23 mouse cellular contexts compared by ENCODE assay signal in the genomic region with DNA sequence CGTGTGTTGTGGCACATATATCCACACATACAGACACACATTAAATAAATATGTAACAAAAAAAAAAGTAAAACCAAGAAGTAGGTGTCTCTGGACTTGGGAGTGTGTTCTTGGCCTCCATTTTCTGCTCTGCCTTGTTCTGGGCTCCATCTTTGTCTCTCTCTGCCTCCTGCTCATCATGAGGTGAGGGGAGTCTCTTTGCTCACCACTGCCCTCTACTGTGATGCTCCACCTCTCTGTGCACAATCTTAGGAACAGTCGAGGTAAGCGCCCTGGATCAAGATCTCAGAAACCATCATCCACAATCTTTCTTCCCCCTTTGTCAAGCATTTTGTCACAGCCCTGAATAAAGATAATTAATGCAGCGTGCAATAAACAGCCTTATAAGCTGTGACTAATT.
DNase-seq lines count a peak whose midpoint lies in the region; ATAC-seq and TF ChIP-seq lines count a peak whose summit lies in the region.
"Had no signal": no experiment of that assay in that cellular context is flagged by ENCODE, and none has a peak within 500 bp of the region (broad histone marks: within the 10 kb centered on the region; RNA-seq: fewer than 3 reads in every experiment).

No protein-coding gene starts in this region.

- H3K36me3 ChIP-seq in kidney, postnatal 0 days (ENCODE audit: insufficient read depth, low read length) = no peaks in the 10 kb centered on the region
- H3K36me3 ChIP-seq in CH12.LX (replicated peaks in 1 of 2; ENCODE audit: control insufficient read depth in 1 of 2, insufficient read depth in 1 of 2, low read length in 1 of 2) = no peaks in the 10 kb centered on the region
- no peaks in the 10 kb centered on the region for H3K36me3 ChIP-seq in stomach, postnatal 0 days (ENCODE audit: control insufficient read depth, insufficient read depth, low read length)
- H3K36me3 ChIP-seq: embryonic facial prominence, embryonic 15.5 days; forebrain, embryonic 10.5 days; forebrain, embryonic 15.5 days; heart, embryonic 13.5 days; hindbrain, embryonic 13.5 days; intestine, embryonic 15.5 days had no signal

- TF ChIP-seq CTCF in kidney, postnatal 0 days (IDR thresholded peaks at IDR 0.05; ENCODE audit: low read depth) = peak; percentile 21; the same call in 1 of the 2 replicates
- peak in 1 of 2 experiments; percentile 61; a peak in 2 of 4 replicates for TF ChIP-seq CTCF in CH12.LX (conservative IDR thresholded peaks at IDR 0.05 in 1 of 2, IDR thresholded peaks at IDR 0.05 in 1 of 2; ENCODE audit: low read depth in 2 of 2, low read length in 2 of 2)
- no peak for TF ChIP-seq CTCF in stomach, postnatal 0 days (IDR thresholded peaks at IDR 0.05; ENCODE audit: low read depth)

- dilution Hi-C loops in CH12.LX (cut with MboI; ENCODE audit: extremely low pct_ligation_motif_present, extremely low pct_unique_long_range_greater_than_20kb, low sequenced_read_pairs) = no loop called here

- H3K4me1 ChIP-seq in kidney, postnatal 0 days (replicated peaks; ENCODE audit: insufficient read depth, low read length) = no peaks in the 10 kb centered on the region
- peaks cover 7 to 19% of the 10 kb centered on the region in 2 experiments for H3K4me1 ChIP-seq in CH12.LX (ENCODE audit: control insufficient read depth in 1 of 2, insufficient read depth in 2 of 2)
- no peaks in the 10 kb centered on the region for H3K4me1 ChIP-seq in stomach, postnatal 0 days (replicated peaks; ENCODE audit: control insufficient read depth, insufficient read depth)
- H3K4me1 ChIP-seq: embryonic facial prominence, embryonic 15.5 days; forebrain, embryonic 10.5 days; forebrain, embryonic 15.5 days; heart, embryonic 13.5 days; hindbrain, embryonic 13.5 days; intestine, embryonic 15.5 days had no signal

- no peak for DNase-seq in kidney, postnatal 0 days (ENCODE audit: low spot score)
- no peak for DNase-seq in kidney, postnatal 25 days
- DNase-seq in CH12.LX (ENCODE audit: extremely low read depth) (peak; percentile 35), ES-CJ7 (ENCODE audit: low read depth, low spot score) (peak; percentile 92), WW6 (ENCODE audit: low read depth, low spot score) (peak; percentile 52)
- DNase-seq in stomach, postnatal 0 days (ENCODE audit: low spot score) = no peak
- DNase-seq: adrenal gland, postnatal 10 days; cerebellum, adult 11 months; cerebellum, adult 8-10 months; cerebellum, postnatal 14 days; embryo, embryonic 11 days; gastrocnemius, postnatal 36 days; heart, adult 11 months; heart, postnatal 4 days had no signal

- TF ChIP-seq POLR2A in CH12.LX (IDR thresholded peaks at IDR 0.05; ENCODE audit: low read depth, low read length) = no peak

- no peak overlapping the region for H3K4me3 ChIP-seq in kidney, postnatal 0 days (replicated peaks; ENCODE audit: low read depth, low read length)
- no peak overlapping the region for H3K4me3 ChIP-seq in CH12.LX (replicated peaks in 1 of 3; ENCODE audit: low read depth in 2 of 3, low read length in 2 of 3, poor library complexity in 1 of 3)
- H3K4me3 ChIP-seq in stomach, postnatal 0 days (ENCODE audit: low read depth, low read length) = no peak overlapping the region
- H3K4me3 ChIP-seq: embryonic facial prominence, embryonic 15.5 days; erythroblast, embryonic 14.5 days; forebrain, embryonic 10.5 days; forebrain, embryonic 15.5 days; heart, embryonic 13.5 days; hindbrain, embryonic 13.5 days; intestine, embryonic 15.5 days had no signal

- TF ChIP-seq EP300 in CH12.LX (IDR thresholded peaks at IDR 0.05; ENCODE audit: low read length) = no peak
- no peak for TF ChIP-seq EP300 in stomach, postnatal 0 days (optimal IDR thresholded peaks at IDR 0.05)

- 85% methylated on average over 4 of the region's 4 CpGs for WGBS in kidney, postnatal 0 days
- WGBS in stomach, postnatal 0 days = 76% methylated on average over 4 of the region's 4 CpGs

- TF ChIP-seq RAD21 in CH12.LX (IDR thresholded peaks at IDR 0.05; ENCODE audit: low read depth, low read length) = peak; percentile 41

- no peak for ATAC-seq in kidney, postnatal 0 days (replicated peaks; ENCODE audit: low FRiP score, low read depth)
- ATAC-seq in megakaryocyte progenitor cell, adult 5-6 weeks (replicated peaks; ENCODE audit: poor library complexity) = no peak
- ATAC-seq in stomach, postnatal 0 days (ENCODE audit: low FRiP score, low TSS enrichment) = no peak
- ATAC-seq: CD4-positive, CD25-positive, alpha-beta regulatory T cell, adult 4 months; forebrain, embryonic 15.5 days; intestine, embryonic 15.5 days had no signal

- no peak overlapping the region for H3K4me2 ChIP-seq in kidney, postnatal 0 days (ENCODE audit: low read length)
- no peak overlapping the region for H3K4me2 ChIP-seq in CH12.LX (ENCODE audit: insufficient read depth, low read depth, poor library complexity, severe bottlenecking)
- no peak overlapping the region for H3K4me2 ChIP-seq in stomach, postnatal 0 days (replicated peaks; ENCODE audit: low read depth)
- H3K4me2 ChIP-seq: embryonic facial prominence, embryonic 15.5 days; forebrain, embryonic 15.5 days; heart, embryonic 13.5 days; hindbrain, embryonic 13.5 days; intestine, embryonic 15.5 days had no signal

- no peak overlapping the region for H3K9ac ChIP-seq in kidney, postnatal 0 days (ENCODE audit: low read depth, low read length)
- H3K9ac ChIP-seq in CH12.LX (ENCODE audit: insufficient read depth, low read depth) = no peak overlapping the region
- no peak overlapping the region for H3K9ac ChIP-seq in stomach, postnatal 0 days (ENCODE audit: low read length)
- H3K9ac ChIP-seq: embryonic facial prominence, embryonic 15.5 days; forebrain, embryonic 15.5 days; heart, embryonic 13.5 days; hindbrain, embryonic 13.5 days; intestine, embryonic 15.5 days had no signal

- no peaks in the 10 kb centered on the region for H3K9me3 ChIP-seq in kidney, postnatal 0 days (replicated peaks; ENCODE audit: low read length)
- H3K9me3 ChIP-seq in CH12.LX (replicated peaks; ENCODE audit: low read length) = no peaks in the 10 kb centered on the region
- no peaks in the 10 kb centered on the region for H3K9me3 ChIP-seq in stomach, postnatal 0 days (ENCODE audit: control insufficient read depth, low read length)
- H3K9me3 ChIP-seq: embryonic facial prominence, embryonic 15.5 days; forebrain, embryonic 10.5 days; forebrain, embryonic 15.5 days; heart, embryonic 13.5 days; hindbrain, embryonic 13.5 days; intestine, embryonic 15.5 days had no signal

- no peaks in the 10 kb centered on the region for H3K79me2 ChIP-seq in CH12.LX (replicated peaks; ENCODE audit: control insufficient read depth, extremely low read depth, insufficient read depth, poor library complexity, severe bottlenecking)

- no peak overlapping the region for H3K27ac ChIP-seq in kidney, postnatal 0 days
- no peak overlapping the region for H3K27ac ChIP-seq in CH12.LX (ENCODE audit: insufficient read depth, low read depth)
- no peak overlapping the region for H3K27ac ChIP-seq in stomach, postnatal 0 days (replicated peaks)
- H3K27ac ChIP-seq: embryonic facial prominence, embryonic 15.5 days; forebrain, embryonic 10.5 days; forebrain, embryonic 15.5 days; heart, embryonic 13.5 days; hindbrain, embryonic 13.5 days; intestine, embryonic 15.5 days had no signal

- in situ Hi-C loops in CH12.LX (cut with MboI; ENCODE audit: low pct_ligation_motif_present, low pct_unique_long_range_greater_than_20kb, low sequenced_read_pairs) = no loop called here

- no peaks in the 10 kb centered on the region for H3K27me3 ChIP-seq in kidney, postnatal 0 days (ENCODE audit: insufficient read depth, low read length)
- H3K27me3 ChIP-seq in CH12.LX (replicated peaks) = no peaks in the 10 kb centered on the region
- H3K27me3 ChIP-seq in stomach, postnatal 0 days (ENCODE audit: control insufficient read depth, insufficient read depth, low read length) = no peaks in the 10 kb centered on the region
- H3K27me3 ChIP-seq: embryonic facial prominence, embryonic 15.5 days; forebrain, embryonic 15.5 days; heart, embryonic 13.5 days; hindbrain, embryonic 13.5 days; intestine, embryonic 15.5 days had no signal

TF ChIP-seq in CH12.LX, 34 proteins besides CTCF, POLR2A, EP300 and RAD21:
- peak; percentile 59 for TF ChIP-seq SMC3 (IDR thresholded peaks at IDR 0.05; ENCODE audit: low read depth, low read length)
- no peak for TF ChIP-seq USF2 (conservative IDR thresholded peaks at IDR 0.05; ENCODE audit: low read depth, low read length)

Comparison
In these comparisons a context has a peak if more than half of its experiments do, and no peak if none do; other contexts are left out.
1. DNase-seq: peak in CH12.LX (single experiment), ES-CJ7 (single experiment) and WW6 (single experiment); none in kidney, postnatal 0 days (single experiment), kidney, postnatal 25 days (0 of 2) and stomach, postnatal 0 days (single experiment).